Mouse (Mus musculus) gastrocnemius, adult 2 months (tissue): ENCODE measurements at regions not wholly inside any gene's neighbourhood (a gene's known extent, or its start where the extent isn't known, plus 50 kb on each side); places are given as distances from the start of the nearest gene placed in this dataset.

Experiments used
- DNase-seq: peaks from one replicate; pipeline ENCODE4 v3.0.0; 2022
- H3K27ac ChIP-seq: fragments of 200-600 bp; 2 replicates; pipeline ENCODE4 v1.8.1; 2022; ENCODE audit warnings: mild to moderate bottlenecking
- H3K4me3 ChIP-seq: fragments of 200-600 bp; 2 replicates; pipeline ENCODE4 v1.8.1; 2022; ENCODE audit warnings: mild to moderate bottlenecking, moderate library complexity
- CTCF ChIP-seq: fragments of 200-600 bp; IDR thresholded peaks from 2 replicates; pipeline ENCODE4 v1.8.1; 2022; ENCODE audit warnings: antibody characterized with exemption, mild to moderate bottlenecking, moderate library complexity
- intact Hi-C: fragments of 180-260 bp; cut with DNase I; formaldehyde crosslinking; loops from one replicate; pipeline ENCODE4 v1.15.1; 2025

- TF ChIP-seq CTCF, result no peak
Observed at GRCm38 (mm10) chr1:133981185-133981584, 55.9 kb upstream of the Fmod start.

GRCm38 (mm10) chr1:133978271-133978988, 57.2 kb upstream of the Prelp start:
- intact Hi-C loops, result no loop called here
- TF ChIP-seq CTCF, result no peak
- Histone ChIP-seq H3K4me3 (peak overlapping the region; percentile 30; the same call in 1 of the 2 replicates), H3K27ac (peak overlapping the region; percentile 82)
- DNase-seq, result peak; percentile 69

More at GRCm38 (mm10) chr1:133981185-133981584, 55.9 kb upstream of the Fmod start:
- intact Hi-C loops, result loop anchor here (5.0 kb wide), 1 partner anchor 36 kb away; no protein-coding TSS in a partner anchor
- no peak for DNase-seq
- H3K4me3 ChIP-seq, result no peak overlapping the region
- H3K27ac ChIP-seq, result no peak overlapping the region

GRCm38 (mm10) chr1:133977260-133977659, 56.0 kb upstream of the Prelp start:
- intact Hi-C loops, result no loop called here
- peak overlapping the region; percentile 82 for H3K27ac ChIP-seq
- TF ChIP-seq CTCF, result no peak
- DNase-seq, result peak; percentile 75
- peak overlapping the region; percentile 25 for H3K4me3 ChIP-seq

GRCm38 (mm10) chr1:133973801-133974200, 52.6 kb upstream of the Prelp start:
- no peak for TF ChIP-seq CTCF
- Histone ChIP-seq H3K27ac (no peak overlapping the region), H3K4me3 (no peak overlapping the region)
- no peak for DNase-seq
- intact Hi-C loops, result no loop called here

- DNase-seq, result no peak
- peak overlapping the region; percentile 38; the same call in 1 of the 2 replicates for H3K27ac ChIP-seq
- no peak overlapping the region for H3K4me3 ChIP-seq
- intact Hi-C loops, result no loop called here
- no peak for TF ChIP-seq CTCF
Observed at GRCm38 (mm10) chr1:133971290-133971689, 50.1 kb upstream of the Prelp start.
